Mouse (Mus musculus) heart, embryonic 12.5 days (tissue): Measurements from ENCODE around the gene Dhx8. TPM values are rescaled to one million over a fixed set of nuclear protein-coding genes. Genes with fewer than 3 reads are reported as not detected.

Experiments used
- ATAC-seq: fragments of 200-750 bp; cut with Nextera tagmentation; 2 replicates; pipeline ENCODE4 v1.8.0; 2017; ENCODE audit warnings: moderate TSS enrichment, moderate library complexity; ENCODE audit not compliant: insufficient number of reproducible peaks, low FRiP score
- H3K27ac ChIP-seq: fragments of 300-500 bp; sonication (generic); 2 replicates; pipeline ENCODE4 v1.5.1; 2016; ENCODE audit warnings: mild to moderate bottlenecking, moderate library complexity; ENCODE audit not compliant: poor library complexity, severe bottlenecking
- H3K27me3 ChIP-seq: fragments of 300-500 bp; sonication (generic); replicated peaks from 2 replicates; pipeline ENCODE4 v1.6.1; 2016; ENCODE audit warnings: mild to moderate bottlenecking, moderate library complexity
- H3K36me3 ChIP-seq: fragments of 300-500 bp; sonication (generic); 2 replicates; pipeline ENCODE4 v1.6.1; 2016; ENCODE audit warnings: mild to moderate bottlenecking, moderate library complexity
- H3K4me1 ChIP-seq: fragments of 300-500 bp; sonication (generic); replicated peaks from 2 replicates; pipeline ENCODE4 v1.6.1; 2016; ENCODE audit warnings: mild to moderate bottlenecking
- H3K4me2 ChIP-seq: fragments of 300-500 bp; sonication (generic); 2 replicates; pipeline ENCODE4 v1.6.1; 2016; ENCODE audit warnings: mild to moderate bottlenecking, moderate library complexity
- H3K4me3 ChIP-seq: fragments of 300-500 bp; sonication (generic); 2 replicates; pipeline ENCODE4 v1.5.1; 2016; ENCODE audit warnings: mild to moderate bottlenecking
- H3K9ac ChIP-seq: fragments of 300-500 bp; sonication (generic); 2 replicates; pipeline ENCODE4 v1.6.1; 2016; ENCODE audit warnings: mild to moderate bottlenecking, moderate library complexity
- H3K9me3 ChIP-seq: fragments of 300-500 bp; sonication (generic); replicated peaks from 2 replicates; pipeline ENCODE4 v1.6.1; 2016; ENCODE audit warnings: mild to moderate bottlenecking, moderate library complexity
- WGBS: fragments of 180-500 bp; shearing (Covaris S2); methylation state at CpG from one replicate; pipeline ENCODE4 v1.1.7; 2016; 5-methylcytosine and 5-hydroxymethylcytosine counted together
- polyA plus RNA-seq: library from polyadenylated mRNA; unstranded; fragments of >200 nt; fragmentation: Nextera tagmentation; extraction: Ambion mirVana; gene quantifications from 2 replicates; pipeline ENCODE4 v1.2.1, GENCODE M21; 2016

The Dhx8 gene
- polyA plus RNA-seq, 1 experiment from 2014 or later = 25.8 TPM

DNA sequence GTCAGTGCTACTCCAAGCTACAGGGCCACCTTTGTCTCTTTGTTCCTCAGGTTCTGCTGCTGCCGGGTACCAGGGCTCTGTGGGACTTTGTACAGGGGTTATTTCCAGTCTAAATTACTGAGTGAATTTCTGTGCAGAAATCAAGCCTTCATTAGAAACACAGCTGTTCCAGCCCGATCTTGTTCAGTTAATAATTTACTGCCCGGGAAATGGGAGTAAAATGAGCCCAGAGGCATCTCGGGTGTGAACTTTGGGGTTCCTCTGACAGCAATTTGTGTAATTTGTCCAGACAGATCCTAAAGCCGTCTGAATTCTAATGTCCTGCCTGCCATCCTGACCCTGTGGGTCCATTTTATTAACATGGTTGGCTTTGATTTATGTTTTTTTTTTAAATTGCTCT lies 28.6 kb upstream of the Dhx8 start:
- no peak for ATAC-seq
- WGBS = 65% methylated on average over 5 of the region's 5 CpGs
- Histone ChIP-seq H3K4me1 (peaks cover 9% of the 10 kb centered on the region), H3K9me3 (no peaks in the 10 kb centered on the region), H3K27ac (no peak overlapping the region), H3K27me3 (no peaks in the 10 kb centered on the region), H3K4me3 (no peak overlapping the region), H3K9ac (no peak overlapping the region), H3K36me3 (no peaks in the 10 kb centered on the region), H3K4me2 (no peak overlapping the region)

GRCm38 (mm10) chr11:101706764-101707448 lies 25.8 kb upstream of the Dhx8 start:
- H3K27ac ChIP-seq = no peak overlapping the region
- H3K36me3 ChIP-seq = no peaks in the 10 kb centered on the region
- no peak for ATAC-seq
- no peaks in the 10 kb centered on the region for H3K4me1 ChIP-seq
- H3K4me3 ChIP-seq = no peak overlapping the region
- H3K9me3 ChIP-seq = no peaks in the 10 kb centered on the region
- no peak overlapping the region for H3K4me2 ChIP-seq
- no peak overlapping the region for H3K9ac ChIP-seq
- H3K27me3 ChIP-seq = no peaks in the 10 kb centered on the region
- 78% methylated on average over 10 of the region's 10 CpGs for WGBS

DNA sequence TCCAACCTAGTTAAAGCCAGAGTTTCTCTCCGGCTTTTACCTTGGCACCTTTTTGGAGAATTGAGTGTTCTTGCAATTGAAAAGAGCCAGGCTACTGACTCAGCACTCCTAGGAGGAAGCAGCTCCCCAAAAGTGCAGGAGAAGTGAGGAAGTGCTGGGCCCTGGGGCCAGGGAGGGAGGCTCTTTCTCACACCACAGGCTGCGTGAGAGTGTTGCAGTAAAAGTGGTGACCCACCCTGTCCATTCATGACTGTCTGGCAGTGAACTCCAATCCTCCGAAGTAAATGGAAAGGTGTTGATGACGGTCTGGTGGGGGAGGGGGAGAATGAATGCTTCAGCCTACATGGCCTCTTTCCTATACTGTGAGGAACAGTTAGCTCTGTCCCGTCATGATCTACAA lies 24.2 kb upstream of the Dhx8 start:
- no peak for ATAC-seq
- H3K27ac ChIP-seq = no peak overlapping the region
- H3K4me1 ChIP-seq = no peaks in the 10 kb centered on the region
- 34% methylated on average over 5 of the region's 5 CpGs for WGBS
- no peak overlapping the region for H3K9ac ChIP-seq
- no peak overlapping the region for H3K4me3 ChIP-seq
- H3K4me2 ChIP-seq = no peak overlapping the region
- no peaks in the 10 kb centered on the region for H3K27me3 ChIP-seq
- H3K36me3 ChIP-seq = no peaks in the 10 kb centered on the region
- H3K9me3 ChIP-seq = no peaks in the 10 kb centered on the region

GRCm38 (mm10) chr11:101712811-101713210 lies 19.9 kb upstream of the Dhx8 start:
- WGBS = 75% methylated on average over 9 of the region's 9 CpGs
- H3K27me3 ChIP-seq = no peaks in the 10 kb centered on the region
- H3K36me3 ChIP-seq = no peaks in the 10 kb centered on the region
- no peak for ATAC-seq
- no peaks in the 10 kb centered on the region for H3K9me3 ChIP-seq
- H3K4me1 ChIP-seq = peaks cover under 1% of the 10 kb centered on the region; the same call in 1 of the 2 replicates
- H3K9ac ChIP-seq = no peak overlapping the region
- H3K4me3 ChIP-seq = no peak overlapping the region
- no peak overlapping the region for H3K4me2 ChIP-seq
- no peak overlapping the region for H3K27ac ChIP-seq

GRCm38 (mm10) chr11:101714012-101714411 lies 18.7 kb upstream of the Dhx8 start:
- Histone ChIP-seq H3K4me1 (peaks cover 9% of the 10 kb centered on the region; the same call in 1 of the 2 replicates), H3K4me3 (no peak overlapping the region), H3K9me3 (no peaks in the 10 kb centered on the region), H3K4me2 (no peak overlapping the region), H3K9ac (no peak overlapping the region), H3K27me3 (no peaks in the 10 kb centered on the region), H3K27ac (no peak overlapping the region), H3K36me3 (no peaks in the 10 kb centered on the region)
- 70% methylated on average over 7 of the region's 7 CpGs for WGBS
- no peak for ATAC-seq

GRCm38 (mm10) chr11:101718324-101718723 lies 14.4 kb upstream of the Dhx8 start:
- no peak for ATAC-seq
- H3K9ac ChIP-seq = no peak overlapping the region

DNA sequence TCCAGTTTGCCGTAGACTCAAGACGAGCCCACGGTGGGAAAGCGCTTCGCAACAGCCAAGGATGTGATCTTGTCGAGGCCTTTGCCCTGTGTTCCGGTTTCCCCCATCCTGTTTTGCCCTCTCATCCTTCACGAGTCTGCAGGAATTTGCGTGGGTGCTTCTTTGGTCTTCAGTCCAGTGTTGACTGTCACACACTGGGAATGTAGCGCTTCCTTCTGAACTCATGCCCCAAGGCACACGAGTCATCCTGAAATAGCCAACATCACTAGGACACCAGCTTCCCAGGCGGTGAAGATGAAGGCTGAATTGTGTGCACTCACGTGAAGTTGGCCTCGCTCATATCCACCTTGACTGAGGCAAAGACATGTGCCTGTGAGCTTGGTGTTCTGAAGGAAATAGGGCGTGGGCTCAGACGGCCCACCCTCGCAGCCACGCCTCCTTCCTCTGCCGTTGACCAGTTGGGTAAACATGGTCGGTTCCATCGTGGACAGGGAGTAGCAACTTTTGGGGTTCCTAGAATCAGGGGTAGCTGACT lies 12.7 kb upstream of the Dhx8 start:
- Histone ChIP-seq H3K4me2 (no peak overlapping the region), H3K27ac (no peak overlapping the region), H3K4me3 (no peak overlapping the region), H3K9me3 (no peaks in the 10 kb centered on the region), H3K4me1 (peaks cover 9% of the 10 kb centered on the region; the same call in 1 of the 2 replicates), H3K36me3 (no peaks in the 10 kb centered on the region), H3K27me3 (no peaks in the 10 kb centered on the region), H3K9ac (no peak overlapping the region)
- whole genome bisulfite sequencing = 76% methylated on average over 21 of the region's 21 CpGs
- no peak for ATAC-seq

More at GRCm38 (mm10) chr11:101718324-101718723, 14.4 kb upstream of the Dhx8 start:
- Histone ChIP-seq H3K4me2 (no peak overlapping the region), H3K4me1 (peaks cover 9% of the 10 kb centered on the region; the same call in 1 of the 2 replicates), H3K27me3 (no peaks in the 10 kb centered on the region), H3K36me3 (no peaks in the 10 kb centered on the region), H3K27ac (no peak overlapping the region), H3K4me3 (no peak overlapping the region), H3K9me3 (no peaks in the 10 kb centered on the region)
- 35% methylated on average over 4 of the region's 4 CpGs for WGBS

DNA sequence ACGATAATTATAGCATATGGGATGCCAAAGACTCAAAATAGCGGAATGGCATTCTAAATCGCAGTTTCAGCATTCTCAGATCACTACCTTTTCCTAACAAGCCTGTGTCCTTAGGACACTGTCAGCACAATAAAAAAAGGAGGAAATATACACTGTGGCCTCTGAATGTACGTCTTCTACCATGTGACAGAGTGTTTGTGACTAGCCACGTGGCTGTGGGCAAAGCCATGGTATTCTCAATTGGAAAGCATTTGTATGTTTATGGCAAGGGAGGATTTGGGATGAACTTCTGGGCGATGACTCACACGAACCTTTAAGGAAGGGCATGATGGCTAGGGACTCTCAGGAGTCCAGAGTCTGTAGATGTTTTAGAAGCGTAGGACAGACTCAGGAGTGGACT lies 7.7 kb upstream of the Dhx8 start:
- H3K9me3 ChIP-seq = no peaks in the 10 kb centered on the region
- no peak overlapping the region for H3K4me3 ChIP-seq
- no peak overlapping the region for H3K4me2 ChIP-seq
- no peak for ATAC-seq
- no peak overlapping the region for H3K9ac ChIP-seq
- H3K4me1 ChIP-seq = no peaks in the 10 kb centered on the region
- no peaks in the 10 kb centered on the region for H3K27me3 ChIP-seq
- H3K36me3 ChIP-seq = no peaks in the 10 kb centered on the region
- H3K27ac ChIP-seq = no peak overlapping the region
- WGBS = 77% methylated on average over 8 of the region's 8 CpGs

DNA sequence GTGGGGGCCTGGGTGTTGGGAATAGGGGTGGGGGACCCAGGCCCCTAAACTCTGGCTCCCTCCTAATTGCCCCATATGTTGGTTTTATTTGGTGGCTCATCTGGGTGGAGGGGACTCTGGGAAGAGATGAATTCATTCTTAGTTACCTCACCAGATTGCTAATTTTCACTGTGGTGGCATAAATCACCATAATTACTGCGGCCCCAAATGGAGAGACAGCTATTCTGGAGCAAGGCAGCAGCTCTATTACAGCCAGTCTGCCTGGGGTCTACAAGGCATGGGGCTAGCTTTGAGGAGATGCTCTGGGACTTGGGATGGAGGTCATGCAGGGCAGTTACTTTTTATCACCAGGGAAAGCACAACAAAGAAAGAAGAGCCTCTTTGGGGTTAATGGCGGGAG lies 6.0 kb upstream of the Dhx8 start:
- ATAC-seq = no peak
- Histone ChIP-seq H3K9me3 (no peaks in the 10 kb centered on the region), H3K4me3 (no peak overlapping the region), H3K4me1 (no peaks in the 10 kb centered on the region), H3K9ac (no peak overlapping the region), H3K27me3 (no peaks in the 10 kb centered on the region), H3K27ac (no peak overlapping the region), H3K4me2 (no peak overlapping the region), H3K36me3 (no peaks in the 10 kb centered on the region)
- WGBS = 49% methylated on average over 2 of the region's 2 CpGs

DNA sequence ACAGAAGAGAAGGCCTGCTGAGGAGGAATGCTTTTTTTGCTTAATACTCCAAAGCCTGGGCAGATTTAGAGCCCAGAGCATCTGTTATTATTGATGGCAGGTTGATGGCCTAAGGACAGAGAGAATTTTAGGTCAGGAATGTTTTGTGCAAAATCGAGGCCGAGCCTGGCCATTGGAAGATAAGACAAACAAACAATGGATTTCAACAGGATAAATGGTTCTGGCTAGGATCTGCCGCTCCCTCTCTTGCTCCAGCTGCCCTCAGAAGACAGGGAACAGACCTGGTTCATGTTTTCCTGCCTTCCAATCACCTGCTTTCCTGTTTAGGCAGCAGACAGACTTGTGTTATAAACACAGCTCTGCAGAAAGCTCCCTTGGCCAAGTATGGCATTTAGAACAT lies 3.4 kb upstream of the Dhx8 start:
- Histone ChIP-seq H3K9ac (no peak overlapping the region), H3K27ac (no peak overlapping the region), H3K4me1 (peaks cover 9% of the 10 kb centered on the region), H3K36me3 (no peaks in the 10 kb centered on the region), H3K4me2 (no peak overlapping the region), H3K27me3 (no peaks in the 10 kb centered on the region), H3K9me3 (no peaks in the 10 kb centered on the region), H3K4me3 (no peak overlapping the region)
- no peak for ATAC-seq
- 17% methylated on average over 3 of the region's 3 CpGs for WGBS

- H3K36me3 ChIP-seq = peaks cover 39% of the 10 kb centered on the region
- H3K27ac ChIP-seq = no peak overlapping the region
- H3K9me3 ChIP-seq = no peaks in the 10 kb centered on the region
- ATAC-seq = no peak
- H3K4me3 ChIP-seq = peak overlapping the region; percentile 86
- H3K4me2 ChIP-seq = peak overlapping the region; percentile 86
- peaks cover 9% of the 10 kb centered on the region for H3K4me1 ChIP-seq
- H3K9ac ChIP-seq = peak overlapping the region; percentile 88
- 19% methylated on average over 9 of the region's 9 CpGs for WGBS
- H3K27me3 ChIP-seq = no peaks in the 10 kb centered on the region
Observed at GRCm38 (mm10) chr11:101733596-101733995, 877 bp downstream of the Dhx8 start.

DNA sequence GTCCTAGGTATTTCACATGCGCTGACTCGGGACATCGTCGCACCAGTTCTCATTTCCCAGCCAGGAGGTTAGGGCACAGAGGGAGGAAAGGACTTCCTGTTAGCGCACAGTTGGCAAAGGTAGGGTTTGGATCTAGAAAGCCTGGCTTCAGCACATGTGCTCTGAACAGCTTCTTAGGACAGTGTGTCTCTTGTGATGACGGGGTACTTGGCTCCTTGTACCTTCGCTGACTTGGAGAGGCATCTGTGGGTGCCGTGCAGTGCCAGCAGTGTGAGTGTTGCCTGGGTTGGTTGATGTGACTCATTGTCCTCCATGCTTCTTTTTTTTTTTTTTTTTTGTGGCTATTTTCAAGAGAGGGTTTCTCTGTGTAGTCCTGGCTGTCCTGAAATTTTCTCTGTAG lies 23.9 kb downstream of the Dhx8 start:
- H3K9ac ChIP-seq = no peak overlapping the region
- H3K4me3 ChIP-seq = no peak overlapping the region
- ATAC-seq = no peak
- WGBS = 94% methylated on average over 8 of the region's 8 CpGs
- H3K27me3 ChIP-seq = no peaks in the 10 kb centered on the region
- H3K9me3 ChIP-seq = no peaks in the 10 kb centered on the region
- H3K36me3 ChIP-seq = peaks cover 95% of the 10 kb centered on the region
- H3K27ac ChIP-seq = no peak overlapping the region
- H3K4me2 ChIP-seq = no peak overlapping the region
- 0 out of 2 replicates have a peak, but pooled peaks cover 9% of the 10 kb centered on the region for H3K4me1 ChIP-seq
